Mouse (Mus musculus) heart, postnatal 10 days (tissue): ENCODE data around the gene Bcar1. TPM values are rescaled to one million over a fixed set of nuclear protein-coding genes. Genes with fewer than 3 reads are reported as not detected.

ENCODE experiments used
- DNase-seq, 2 experiments: peaks; one replicate each; pipeline ENCODE4 v3.0.0; 2021
- intact Hi-C: fragments of 180-260 bp; cut with DNase I; formaldehyde crosslinking; loops from one replicate; pipeline ENCODE4 v1.15.1; 2025
- total RNA-seq, 2 experiments: library from RNA; stranded (reverse); gene quantifications; 2 replicates each; pipeline ENCODE4 v1.2.3; 2021

Gene Bcar1
- total RNA-seq, 2 experiments from 2014 or later: 48.0 to 54.2 TPM

DNA sequence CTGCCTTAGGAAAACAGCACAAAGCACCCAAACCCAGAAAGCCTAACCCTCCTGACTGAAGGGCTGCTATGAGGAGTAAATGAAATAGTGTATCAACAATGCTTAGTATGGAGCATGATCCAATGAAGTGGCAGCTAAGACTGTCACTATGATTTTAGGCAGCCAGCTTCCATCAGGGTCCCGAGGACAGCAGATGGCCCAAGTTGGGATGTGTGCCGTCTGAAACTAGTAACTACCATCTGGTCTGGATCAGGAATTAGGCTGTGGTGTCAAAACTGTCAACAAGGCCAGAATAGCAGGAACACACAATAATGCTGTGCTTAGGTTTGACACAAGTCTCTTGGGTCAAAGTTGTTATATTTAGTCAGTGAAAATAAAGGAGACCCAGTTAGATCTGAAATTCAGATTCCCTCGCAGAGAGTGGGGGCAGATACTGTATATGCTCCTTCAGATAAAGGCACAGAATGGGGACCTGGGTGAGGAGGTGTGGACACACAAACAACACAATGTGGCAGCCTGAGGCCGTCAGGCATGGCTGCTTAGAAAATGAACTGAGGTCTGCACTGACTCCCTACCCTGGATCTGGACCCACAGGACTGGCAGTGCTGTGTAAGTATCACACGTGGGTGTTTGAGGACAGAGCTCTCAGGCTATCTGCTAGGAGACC lies 27.5 kb upstream of the Bcar1 start:
- DNase-seq: peak; percentile 39 to 42
- intact Hi-C loops: no loop called here

DNA sequence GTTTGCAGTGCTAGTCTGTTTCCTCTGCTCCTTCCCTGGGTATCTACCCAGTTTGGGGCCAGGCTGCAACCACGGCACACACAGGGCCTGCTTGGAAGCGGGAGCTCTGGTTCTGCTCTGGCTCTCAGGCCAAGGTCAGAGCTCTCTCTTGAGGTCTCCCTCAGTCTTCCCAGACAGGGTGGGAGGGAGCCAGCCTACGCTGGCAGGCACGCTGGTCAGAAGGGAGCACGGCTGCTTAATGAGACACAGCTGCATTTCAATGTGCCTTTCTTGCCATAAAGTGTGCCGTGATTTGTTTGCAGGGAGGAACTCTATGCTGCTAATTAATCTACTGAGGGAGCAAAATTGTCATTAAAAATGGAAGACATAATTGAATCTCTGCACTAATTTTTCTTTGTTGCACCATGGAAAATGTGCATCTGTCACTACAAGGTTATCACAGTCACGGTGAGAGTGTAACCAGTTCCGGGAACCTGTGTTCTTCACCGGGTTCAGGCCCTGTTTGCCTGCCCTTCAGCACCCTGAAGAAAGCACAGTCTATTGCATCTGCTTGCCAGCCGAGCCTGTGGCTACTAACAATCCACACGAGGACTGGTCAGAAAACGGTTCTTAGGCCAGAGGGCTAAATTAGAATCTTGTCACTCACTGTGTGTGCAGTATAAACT lies 26.3 kb upstream of the Bcar1 start:
- DNase-seq: peak in 1 of 2 experiments; percentile 54
- intact Hi-C loops: no loop called here

DNA sequence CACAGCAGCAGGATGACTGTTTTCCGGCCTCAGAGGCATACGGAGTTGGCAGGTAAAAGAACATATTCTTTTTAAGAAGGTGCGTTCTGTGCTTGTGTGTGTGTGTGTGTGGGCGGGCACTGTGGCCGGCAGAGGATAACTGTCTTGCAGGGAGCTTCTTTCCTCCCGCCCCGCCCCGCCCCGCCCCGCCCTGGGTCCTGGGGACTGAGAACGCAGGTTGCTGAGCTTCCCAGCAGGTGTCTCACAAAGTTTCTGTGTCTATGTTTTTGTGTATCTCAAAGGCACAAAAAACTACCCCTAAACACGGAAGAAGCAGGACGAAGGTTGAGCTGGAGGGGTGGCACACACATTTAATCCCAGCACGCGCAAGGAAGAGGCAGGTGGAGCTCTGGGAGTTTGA lies 25.7 kb upstream of the Bcar1 start:
- DNase-seq: no peak
- intact Hi-C loops: no loop called here

DNA sequence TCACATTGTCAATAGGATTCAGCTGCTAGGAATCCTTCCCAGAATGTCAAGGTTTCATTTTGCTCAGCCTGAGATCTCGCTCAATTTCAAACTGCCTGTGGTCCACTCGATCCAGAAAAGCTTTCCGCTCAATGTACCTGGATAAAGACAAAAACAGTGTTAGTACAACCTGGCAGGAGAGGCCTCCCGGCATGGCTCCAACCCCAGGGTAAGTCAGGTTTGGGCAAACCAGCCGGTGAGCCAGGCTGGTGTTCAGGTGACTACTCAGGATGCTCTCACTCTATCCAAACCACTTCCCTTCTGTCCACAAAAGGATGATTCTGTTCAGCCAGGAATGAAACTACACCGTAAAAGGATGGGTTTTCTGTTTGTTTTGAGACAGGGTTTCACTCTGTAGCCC lies 25.0 kb upstream of the Bcar1 start:
- DNase-seq: no peak
- intact Hi-C loops: no loop called here

DNA sequence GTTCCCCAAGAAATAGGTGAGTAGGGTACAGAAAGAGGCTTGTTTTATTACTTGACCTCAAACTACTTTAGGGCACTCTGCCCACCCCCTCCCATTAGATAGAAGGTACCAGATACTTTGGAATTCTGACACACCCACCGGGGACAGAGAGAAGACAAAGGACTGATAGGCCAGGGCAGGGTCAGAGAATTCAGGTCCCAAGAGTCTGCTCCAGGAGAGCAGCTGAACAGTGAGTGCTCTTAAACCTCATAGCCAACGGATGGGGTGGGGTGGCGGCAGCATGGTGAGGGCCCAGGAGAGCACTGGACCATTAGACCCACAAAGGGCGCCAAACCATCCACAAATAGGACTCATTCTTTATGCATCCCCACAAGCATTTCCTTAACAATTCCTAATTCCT lies 22.0 kb upstream of the Bcar1 start:
- DNase-seq: no peak
- intact Hi-C loops: no loop called here

DNA sequence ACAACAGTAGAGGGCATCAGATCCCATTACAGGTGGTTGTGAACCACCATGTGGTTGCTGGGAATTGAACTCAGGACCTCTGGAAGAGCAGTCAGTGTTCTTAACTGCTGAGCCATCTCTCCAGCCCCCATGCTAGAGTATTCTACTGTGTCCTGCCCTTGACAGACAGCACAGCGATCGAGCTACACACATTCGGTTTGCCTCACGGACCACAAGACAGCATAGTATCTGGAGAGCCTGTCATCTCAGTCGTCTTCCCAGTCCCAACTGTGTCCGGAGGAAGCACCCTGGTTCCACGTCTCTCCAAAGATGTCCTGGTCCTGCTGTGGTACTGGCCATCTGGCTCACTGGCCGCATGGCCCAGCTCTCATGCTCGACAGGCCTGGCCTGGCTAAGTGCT lies 21.5 kb upstream of the Bcar1 start:
- intact Hi-C loops: no loop called here
- DNase-seq: no peak

DNA sequence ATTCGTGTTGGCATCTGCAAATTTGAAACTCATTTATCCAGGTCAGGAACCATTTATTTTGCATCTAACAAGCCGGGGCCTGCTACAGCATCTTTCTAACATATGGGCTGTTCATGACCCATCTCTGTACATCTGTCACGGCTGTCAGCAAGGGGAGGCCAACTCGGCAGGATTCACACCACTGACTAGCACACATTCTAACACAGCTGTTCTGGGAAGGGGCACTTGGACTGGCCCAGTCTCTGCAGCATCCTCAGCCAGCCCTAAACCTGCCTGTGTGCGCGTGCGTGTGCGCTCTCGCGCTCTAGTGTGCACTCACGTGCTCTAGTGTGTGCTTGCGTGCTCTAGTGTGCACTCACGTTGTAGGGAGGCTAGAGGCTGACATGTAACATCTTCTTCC lies 17.1 kb upstream of the Bcar1 start:
- no peak for DNase-seq
- intact Hi-C loops: no loop called here

DNA sequence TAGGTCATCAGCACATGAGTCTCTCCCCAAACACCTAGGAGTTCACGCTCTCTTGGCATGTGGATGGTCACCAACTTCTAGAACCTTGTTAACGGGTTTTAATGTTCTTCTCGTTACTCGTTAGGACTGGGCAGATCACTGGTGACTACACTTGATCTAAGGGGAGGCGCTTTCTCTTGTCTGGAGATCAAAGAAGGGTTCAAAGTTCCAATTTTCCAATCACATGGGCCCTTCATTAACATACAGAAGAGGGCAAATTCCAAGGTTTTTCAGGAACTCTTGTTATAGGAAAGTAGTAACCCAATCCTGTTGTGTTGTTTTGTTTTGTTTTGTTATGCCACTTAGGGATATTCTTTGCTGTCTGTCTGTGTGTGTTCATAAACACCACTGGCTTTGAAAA lies 15.2 kb upstream of the Bcar1 start:
- no peak for DNase-seq
- intact Hi-C loops: no loop called here

DNA sequence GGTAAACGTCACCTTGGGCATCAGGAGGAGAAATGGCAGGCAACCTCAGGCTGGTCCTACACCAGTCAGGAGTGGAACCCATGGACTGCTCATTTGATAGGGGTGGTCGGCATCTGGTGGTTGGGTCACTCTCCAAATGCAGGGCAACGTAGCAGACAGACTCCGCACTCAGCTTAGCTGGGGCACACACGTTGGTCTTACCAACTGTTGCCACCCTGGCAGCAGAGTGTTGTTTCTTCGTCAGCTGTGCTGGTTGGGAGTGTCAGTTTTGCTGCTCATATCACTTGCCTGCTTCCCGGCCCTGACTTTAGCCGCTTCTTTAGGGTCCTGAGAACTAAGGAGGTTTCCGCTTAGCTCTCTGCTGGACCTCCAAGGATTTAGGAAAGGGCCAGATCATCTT lies 14.0 kb upstream of the Bcar1 start:
- intact Hi-C loops: no loop called here
- DNase-seq: no peak

DNA sequence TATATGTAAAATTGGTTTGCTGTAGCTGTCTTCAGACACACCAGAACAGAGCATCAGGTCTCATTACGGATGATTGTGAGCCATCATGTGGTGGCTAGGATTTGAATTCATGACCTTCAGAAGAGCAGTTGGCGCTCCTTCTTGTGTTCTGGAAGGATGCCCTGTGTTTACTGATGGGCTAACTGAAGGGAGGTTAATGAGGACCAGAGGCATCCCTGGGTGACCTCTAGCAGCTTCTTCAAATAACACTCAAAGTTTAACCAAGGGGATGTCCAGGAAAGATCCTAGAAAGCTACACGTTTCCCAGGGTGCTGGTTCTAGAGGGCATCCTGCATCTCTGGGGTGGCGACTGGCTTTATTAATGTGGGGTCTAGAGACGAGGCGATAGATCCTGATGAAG lies 11.1 kb upstream of the Bcar1 start:
- intact Hi-C loops: no loop called here
- DNase-seq: no peak

DNA sequence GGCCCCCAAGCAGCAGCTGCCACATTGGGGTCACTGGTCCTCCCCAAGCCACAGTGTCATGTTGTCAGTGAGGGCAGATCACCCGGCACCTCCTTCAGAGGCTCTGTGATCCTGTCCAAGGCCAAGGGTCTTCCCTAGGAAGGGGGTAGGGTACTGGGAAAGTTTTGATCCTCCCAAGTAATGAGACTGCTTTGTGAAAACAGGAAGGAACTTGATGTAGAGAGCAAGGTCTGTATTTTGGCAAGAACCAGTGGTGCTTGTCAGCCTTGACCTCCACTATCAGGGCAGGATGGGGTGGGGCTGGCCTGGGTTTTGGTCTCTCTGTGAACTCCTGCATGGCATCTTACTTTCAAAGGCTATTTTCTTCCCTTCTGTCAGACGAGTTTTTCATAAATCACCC lies 10.5 kb upstream of the Bcar1 start:
- peak; percentile 24 to 33 for DNase-seq
- intact Hi-C loops: no loop called here

DNA sequence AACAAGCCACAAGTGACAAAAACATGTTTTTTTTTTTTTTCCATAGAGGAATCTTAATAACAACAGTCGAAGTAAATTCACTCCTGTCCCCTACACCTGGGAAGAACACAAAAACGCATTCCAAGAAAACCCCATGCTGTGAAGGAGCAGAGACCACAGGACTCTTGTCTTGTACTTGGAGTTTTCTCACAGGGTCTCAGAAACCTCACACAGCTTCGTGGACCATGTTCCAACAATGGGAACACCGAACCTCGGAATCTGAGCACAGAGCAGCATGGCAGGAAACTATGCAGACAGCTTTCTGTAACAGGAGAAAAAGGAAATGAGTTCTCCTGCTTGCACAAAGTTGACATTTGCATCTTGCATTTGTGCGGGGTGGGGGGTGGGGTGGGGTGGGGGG lies 5.2 kb upstream of the Bcar1 start:
- DNase-seq: no peak
- intact Hi-C loops: no loop called here

DNA sequence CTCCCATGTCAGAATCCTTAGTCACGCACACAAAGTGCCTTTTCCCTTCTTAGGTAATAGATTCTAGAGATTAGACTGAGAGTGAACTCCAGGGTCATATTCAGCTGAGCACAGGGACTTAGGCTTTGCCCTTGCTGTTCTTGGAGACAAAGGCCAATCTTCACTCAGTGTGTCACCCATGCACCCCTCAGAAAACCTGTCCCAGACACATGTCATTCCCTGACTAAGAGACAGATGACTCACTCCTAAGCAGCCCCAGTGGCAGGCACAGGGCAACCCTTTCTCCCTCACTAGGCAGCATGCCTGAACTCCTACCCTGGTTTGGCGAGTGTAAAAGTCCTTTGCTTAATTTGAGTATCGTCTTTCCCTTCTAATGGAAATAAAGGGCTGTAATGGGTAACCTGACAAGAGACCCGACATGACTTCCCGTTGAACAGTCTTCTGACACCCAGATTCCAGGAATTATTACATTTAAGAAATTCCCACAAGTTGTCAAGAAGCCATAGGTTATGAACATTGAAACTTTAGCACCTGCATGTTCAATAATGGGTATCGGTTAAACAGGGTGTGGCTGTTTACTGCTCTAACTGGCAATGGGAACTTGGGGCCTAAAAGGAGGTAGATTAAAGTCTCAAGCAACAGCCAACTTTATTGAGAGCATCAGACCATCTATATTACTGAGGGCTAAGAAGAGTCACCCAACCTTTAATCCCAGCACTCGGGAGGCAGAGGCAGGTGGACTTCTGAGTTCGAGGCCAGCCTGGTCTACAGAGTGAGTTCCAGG lies 4.4 kb upstream of the Bcar1 start:
- intact Hi-C loops: no loop called here
- DNase-seq: peak in 1 of 2 experiments; percentile 12

DNA sequence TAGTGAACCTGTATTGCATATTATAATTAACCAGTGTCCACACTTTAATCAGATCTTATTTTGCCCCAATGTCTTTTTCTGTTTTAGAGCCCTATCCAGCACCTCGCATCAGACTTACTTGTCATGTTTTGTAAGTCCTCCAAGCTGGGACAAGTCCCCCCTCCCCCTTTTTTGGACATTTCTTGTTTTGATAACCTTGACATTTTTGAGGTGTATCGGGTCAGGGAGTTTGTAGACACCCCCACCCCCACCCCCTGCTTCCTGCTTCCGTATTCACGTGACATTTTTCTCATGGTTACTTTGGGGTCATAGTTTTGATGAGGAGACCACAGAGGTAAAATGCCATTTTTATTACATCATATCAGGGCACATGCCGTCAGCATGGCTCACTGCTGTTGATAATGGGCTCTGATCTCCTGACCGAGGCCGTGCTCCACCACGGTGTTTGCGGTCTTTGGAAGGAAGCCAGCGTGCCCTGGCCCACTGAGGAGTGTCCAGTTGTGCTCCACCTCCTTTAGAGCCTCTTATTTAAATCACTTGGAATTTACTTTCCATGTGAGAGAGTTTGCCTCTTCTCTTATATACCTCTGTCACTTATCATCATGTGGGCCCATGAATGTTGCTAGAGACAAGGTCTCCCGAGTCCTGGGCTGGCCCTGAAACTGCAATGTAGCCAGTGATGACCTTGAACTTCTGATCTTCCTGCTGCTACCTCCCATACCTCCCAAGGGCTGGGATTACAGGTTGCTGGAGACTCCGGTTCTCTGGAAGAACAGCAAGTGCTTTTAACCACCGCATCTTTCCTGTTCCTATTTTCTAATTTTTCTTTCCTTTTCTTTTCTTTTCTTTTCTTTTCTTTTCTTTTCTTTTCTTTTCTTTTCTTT lies 3.2 kb upstream of the Bcar1 start:
- intact Hi-C loops: no loop called here
- peak in 1 of 2 experiments; percentile 20 for DNase-seq

DNA sequence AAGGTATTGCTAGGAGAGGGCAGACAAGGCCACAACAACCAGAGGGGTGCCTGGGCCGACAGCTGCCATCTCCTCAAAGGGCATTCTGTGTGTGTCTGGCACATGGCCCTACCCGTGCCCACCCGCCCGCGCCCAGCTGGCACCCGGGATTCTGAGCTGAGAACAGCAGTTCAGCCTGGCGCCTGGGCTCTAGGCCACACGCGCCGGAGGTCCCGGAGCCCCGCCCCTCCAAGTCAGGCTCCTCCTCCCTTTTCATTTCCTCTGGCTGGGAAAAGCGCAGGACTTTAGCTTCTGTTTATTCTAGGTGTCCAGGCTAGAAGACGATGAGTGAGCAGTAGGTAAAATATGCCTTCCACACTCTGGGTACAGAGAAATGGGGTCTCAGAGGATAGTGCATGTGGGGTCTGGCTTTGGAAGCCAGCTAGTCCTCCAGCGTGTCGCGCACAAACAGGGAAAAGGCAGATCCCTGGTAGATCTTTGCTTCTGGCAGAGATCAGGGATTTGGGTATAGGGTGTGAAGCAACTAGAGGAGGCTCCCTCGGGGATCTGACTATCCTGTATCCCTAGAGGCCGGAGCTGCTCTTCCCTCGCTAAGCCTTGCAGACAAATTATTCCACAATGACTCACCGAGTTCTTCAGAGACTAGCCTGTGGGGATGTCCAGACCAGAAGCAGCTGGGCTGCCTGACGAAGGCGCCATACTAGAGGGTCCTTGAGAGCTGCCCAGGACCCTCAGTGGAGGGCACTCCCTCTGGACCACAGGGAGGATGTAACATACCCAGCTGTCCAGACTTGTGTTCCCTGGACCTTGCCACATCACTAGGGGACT lies 2.2 kb upstream of the Bcar1 start:
- intact Hi-C loops: no loop called here
- peak; percentile 82 to 85 for DNase-seq

DNA sequence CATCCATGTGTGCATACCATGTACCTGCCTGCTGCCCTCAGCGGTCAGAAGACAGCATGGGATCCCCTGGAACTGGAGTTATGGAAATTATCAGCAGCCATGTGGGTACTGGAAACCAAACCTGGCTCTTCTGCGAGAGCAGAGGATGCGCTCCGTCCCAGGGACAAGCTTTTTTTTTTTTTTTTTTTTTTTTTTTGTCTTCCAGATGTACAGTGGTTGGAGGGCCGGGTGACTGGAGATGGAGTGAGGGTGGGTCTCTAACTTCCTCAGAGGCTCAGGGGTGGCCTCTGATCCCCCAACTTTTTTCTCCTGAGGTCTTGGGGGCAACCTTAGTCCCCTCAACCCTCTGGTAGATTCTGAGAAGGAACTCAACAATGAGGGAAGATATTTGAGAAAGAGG lies 1.5 kb upstream of the Bcar1 start:
- no peak for DNase-seq

DNA sequence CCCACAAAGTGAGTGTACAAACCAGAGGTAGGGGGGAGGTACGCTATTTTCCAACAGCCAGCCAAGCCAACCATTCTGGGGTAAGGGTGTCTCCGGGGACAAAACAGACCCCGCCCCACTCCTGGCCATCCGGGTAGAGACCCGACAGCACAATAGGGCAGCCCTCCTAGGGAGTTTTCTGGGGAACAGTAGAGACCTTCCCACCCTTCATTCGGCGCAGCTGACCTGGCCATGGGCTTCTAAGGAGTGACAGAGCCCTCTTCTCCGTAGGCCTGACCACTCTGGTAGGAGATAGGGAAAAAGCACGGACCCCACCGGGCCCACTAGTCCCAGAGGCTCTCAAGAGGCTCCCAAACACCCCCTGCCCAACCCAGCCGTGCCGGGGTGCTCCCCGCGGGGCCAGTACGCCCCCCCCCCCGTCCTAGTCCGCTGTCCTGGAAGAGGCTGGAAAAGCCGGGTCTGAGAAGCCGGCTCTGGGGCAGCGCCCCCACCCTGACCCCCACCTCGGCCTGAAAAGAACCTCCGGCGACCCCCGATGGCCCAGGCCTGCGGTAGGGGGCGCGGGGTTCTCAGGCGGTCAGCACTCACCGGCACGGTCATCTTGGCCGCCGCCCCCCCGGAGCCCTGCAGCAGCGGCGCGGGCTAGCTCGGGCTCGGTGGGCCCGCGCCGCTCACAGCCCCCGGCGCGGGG lies 363 bp downstream of the Bcar1 start:
- peak; percentile 41 to 52 for DNase-seq

More for the DNA sequence above, 1.5 kb upstream of the Bcar1 start:
- intact Hi-C loops: no loop called here

DNA sequence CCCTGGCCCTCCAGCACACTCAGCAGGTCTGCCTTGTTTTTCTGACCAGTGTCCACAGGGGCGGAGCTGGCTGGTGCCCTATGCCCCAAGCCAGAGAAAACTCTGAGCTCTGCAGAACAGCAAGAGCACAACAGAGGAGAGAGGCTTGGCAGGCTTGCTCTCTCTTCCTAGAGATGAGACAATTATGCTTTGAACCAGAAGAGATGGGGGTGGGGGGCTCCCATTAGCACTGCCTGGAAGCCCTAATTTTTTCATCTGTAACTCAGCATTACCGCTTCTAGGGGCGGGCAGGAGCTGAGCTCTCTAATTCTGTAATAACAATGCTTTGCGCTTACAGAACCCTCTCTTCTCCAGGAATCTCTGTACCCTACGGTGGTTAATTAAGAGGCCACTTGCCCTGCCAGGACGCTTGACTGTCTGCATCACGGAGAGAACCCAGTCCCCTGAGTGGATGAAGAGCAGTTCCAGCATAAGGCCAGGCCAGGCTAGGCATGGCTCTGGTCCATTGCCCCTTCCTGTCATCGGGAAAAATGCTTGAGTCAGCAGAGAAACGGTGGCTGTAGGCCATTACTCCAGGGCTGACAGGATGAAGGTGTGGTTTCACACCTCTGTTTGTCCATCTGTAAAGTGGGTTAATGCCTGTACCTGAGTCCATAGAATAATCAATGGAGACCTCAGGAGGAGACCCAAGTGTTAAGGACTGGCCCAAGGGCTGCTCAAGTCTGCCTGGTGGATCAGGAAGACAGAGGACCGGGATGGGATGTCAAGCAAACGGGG lies 1.2 kb downstream of the Bcar1 start:
- intact Hi-C loops: loop anchor here (2.0 kb wide), 1 partner anchor 42 kb away; no protein-coding TSS in a partner anchor
- peak; percentile 59 to 62 for DNase-seq

More for the DNA sequence above, 363 bp downstream of the Bcar1 start:
- intact Hi-C loops: loop anchor here (2.0 kb wide), 1 partner anchor 42 kb away; no protein-coding TSS in a partner anchor
